Mouse (Mus musculus): ENCODE measurements around the gene Vasp. TPM values are rescaled to one million over a fixed set of nuclear protein-coding genes. Genes with fewer than 3 reads are reported as not detected.
A peak's percentile ranks its signal among the peaks of the same experiment; 100 is the strongest.

The Vasp gene
- polyA plus RNA-seq, 1 experiment: 335 TPM

- H3K27ac ChIP-seq (ENCODE audit: insufficient read depth, low read length): peak overlapping the region; percentile 98
- H3K36me3 ChIP-seq (ENCODE audit: control insufficient read depth, insufficient read depth, low read length): no peaks in the 10 kb centered on the region
- TF ChIP-seq CTCF (IDR thresholded peaks at IDR 0.05; ENCODE audit: extremely low read depth, insufficient read depth, insufficient read length, insufficient replicate concordance) (no peak), POLR2A (IDR thresholded peaks at IDR 0.05; ENCODE audit: low read depth, low read length) (peak; percentile 9)
- no peaks in the 10 kb centered on the region for H3K27me3 ChIP-seq (ENCODE audit: control insufficient read depth, insufficient read depth, low read length)
- H3K4me1 ChIP-seq (ENCODE audit: control insufficient read depth, insufficient read depth, insufficient read length): peaks cover 17% of the 10 kb centered on the region; the same call in 1 of the 2 replicates
- peak overlapping the region; percentile 91 for H3K4me3 ChIP-seq (ENCODE audit: extremely low read depth, insufficient read depth, insufficient read length)
- under 1% methylated on average over 34 of the region's 36 CpGs for WGBS
- DNase-seq (ENCODE audit: low read depth in 1 of 2, low spot score in 2 of 2): peak; percentile 84 to 86
Observed at GRCm38 (mm10) chr7:19272173-19272764, 652 bp upstream of the Vasp start.

- H3K4me3 ChIP-seq (ENCODE audit: extremely low read depth, insufficient read depth, insufficient read length): peak overlapping the region; percentile 91
- 0% methylated on average over 19 of the region's 21 CpGs for WGBS
- H3K27me3 ChIP-seq (ENCODE audit: control insufficient read depth, insufficient read depth, low read length): no peaks in the 10 kb centered on the region
- H3K36me3 ChIP-seq (ENCODE audit: control insufficient read depth, insufficient read depth, low read length): no peaks in the 10 kb centered on the region
- peak in 1 of 2 experiments; percentile 40 for DNase-seq (ENCODE audit: low read depth in 1 of 2, low spot score in 2 of 2)
- peaks cover 30% of the 10 kb centered on the region for H3K4me1 ChIP-seq (ENCODE audit: control insufficient read depth, insufficient read depth, insufficient read length)
- TF ChIP-seq POLR2A (IDR thresholded peaks at IDR 0.05; ENCODE audit: low read depth, low read length) (no peak), CTCF (IDR thresholded peaks at IDR 0.05; ENCODE audit: extremely low read depth, insufficient read depth, insufficient read length, insufficient replicate concordance) (no peak)
- peak overlapping the region; percentile 96 for H3K27ac ChIP-seq (ENCODE audit: insufficient read depth, low read length)
Observed at GRCm38 (mm10) chr7:19270509-19271237, 944 bp downstream of the Vasp start.

GRCm38 (mm10) chr7:19269721-19270441 lies 1.7 kb downstream of the Vasp start:
- peak overlapping the region; percentile 96 for H3K27ac ChIP-seq (ENCODE audit: insufficient read depth, low read length)
- no peaks in the 10 kb centered on the region for H3K27me3 ChIP-seq (ENCODE audit: control insufficient read depth, insufficient read depth, low read length)
- H3K4me3 ChIP-seq (ENCODE audit: extremely low read depth, insufficient read depth, insufficient read length): peak overlapping the region; percentile 91
- peaks cover 3% of the 10 kb centered on the region; the same call in 1 of the 2 replicates for H3K36me3 ChIP-seq (ENCODE audit: control insufficient read depth, insufficient read depth, low read length)
- DNase-seq (ENCODE audit: low read depth in 1 of 2, low spot score in 2 of 2): peak in 1 of 2 experiments; percentile 65
- peaks cover 37% of the 10 kb centered on the region for H3K4me1 ChIP-seq (ENCODE audit: control insufficient read depth, insufficient read depth, insufficient read length)
- 2% methylated on average over 18 of the region's 19 CpGs for WGBS
- TF ChIP-seq POLR2A (IDR thresholded peaks at IDR 0.05; ENCODE audit: low read depth, low read length) (peak; percentile 1; the same call in 1 of the 2 replicates), CTCF (IDR thresholded peaks at IDR 0.05; ENCODE audit: extremely low read depth, insufficient read depth, insufficient read length, insufficient replicate concordance) (no peak)

GRCm38 (mm10) chr7:19268993-19269681 lies 2.5 kb downstream of the Vasp start:
- peaks cover 8% of the 10 kb centered on the region for H3K36me3 ChIP-seq (ENCODE audit: control insufficient read depth, insufficient read depth, low read length)
- H3K27me3 ChIP-seq (ENCODE audit: control insufficient read depth, insufficient read depth, low read length): no peaks in the 10 kb centered on the region
- 7% methylated on average over 10 of the region's 10 CpGs for WGBS
- no peak for TF ChIP-seq CTCF (IDR thresholded peaks at IDR 0.05; ENCODE audit: extremely low read depth, insufficient read depth, insufficient read length, insufficient replicate concordance)
- TF ChIP-seq POLR2A (IDR thresholded peaks at IDR 0.05; ENCODE audit: low read depth, low read length): no peak
- H3K4me1 ChIP-seq (ENCODE audit: control insufficient read depth, insufficient read depth, insufficient read length): peaks cover 39% of the 10 kb centered on the region
- peak overlapping the region; percentile 91 for H3K4me3 ChIP-seq (ENCODE audit: extremely low read depth, insufficient read depth, insufficient read length)
- no peak for DNase-seq (ENCODE audit: low read depth in 1 of 2, low spot score in 2 of 2)
- peak overlapping the region; percentile 86 for H3K27ac ChIP-seq (ENCODE audit: insufficient read depth, low read length)

- peak overlapping the region; percentile 59 for H3K27ac ChIP-seq (ENCODE audit: insufficient read depth, low read length)
- H3K4me1 ChIP-seq (ENCODE audit: control insufficient read depth, insufficient read depth, insufficient read length): peaks cover 35% of the 10 kb centered on the region
- 27% methylated on average over 10 of the region's 10 CpGs for WGBS
- no peak overlapping the region; the same call in 1 of the 2 replicates for H3K4me3 ChIP-seq (ENCODE audit: extremely low read depth, insufficient read depth, insufficient read length)
- peaks cover 21% of the 10 kb centered on the region for H3K36me3 ChIP-seq (ENCODE audit: control insufficient read depth, insufficient read depth, low read length)
- H3K27me3 ChIP-seq (ENCODE audit: control insufficient read depth, insufficient read depth, low read length): no peaks in the 10 kb centered on the region
- TF ChIP-seq POLR2A (IDR thresholded peaks at IDR 0.05; ENCODE audit: low read depth, low read length) (no peak), CTCF (IDR thresholded peaks at IDR 0.05; ENCODE audit: extremely low read depth, insufficient read depth, insufficient read length, insufficient replicate concordance) (no peak)
- DNase-seq (ENCODE audit: low read depth in 1 of 2, low spot score in 2 of 2): no peak
Observed at GRCm38 (mm10) chr7:19267051-19267450, 4.6 kb downstream of the Vasp start.
